Mouse (Mus musculus) neural tube, embryonic 14.5 days (tissue): ENCODE measurements around the gene Scpep1. TPM values are rescaled to one million over a fixed set of nuclear protein-coding genes. Genes with fewer than 3 reads are reported as not detected.
"Not testable (repeated sequence)": the region's sequence is repeated elsewhere in the genome, so short reads cannot be mapped to it uniquely, and the experiment has no call there.

ENCODE experiments used
- ATAC-seq: fragments of 200-750 bp; cut with Nextera tagmentation; 2 replicates; pipeline ENCODE4 v1.8.0; 2017; ENCODE audit warnings: low read depth, mild to moderate bottlenecking, moderate TSS enrichment, moderate library complexity
- H3K27ac ChIP-seq: fragments of 300-500 bp; sonication (generic); 2 replicates; pipeline ENCODE4 v1.5.1; 2014; ENCODE audit warnings: low read depth, mild to moderate bottlenecking, control low read depth, low read length, moderate library complexity, mixed read lengths
- H3K27me3 ChIP-seq: fragments of 300-500 bp; sonication (generic); 2 replicates; pipeline ENCODE4 v1.6.1; 2014; ENCODE audit warnings: low read length; ENCODE audit not compliant: control insufficient read depth, insufficient read depth
- H3K36me3 ChIP-seq: fragments of 300-500 bp; sonication (generic); 2 replicates; pipeline ENCODE4 v1.6.1; 2014; ENCODE audit warnings: low read length, mixed read lengths; ENCODE audit not compliant: control insufficient read depth, insufficient read depth
- H3K4me1 ChIP-seq: fragments of 300-500 bp; sonication (generic); 2 replicates; pipeline ENCODE4 v1.6.1; 2014; ENCODE audit warnings: low read length; ENCODE audit not compliant: control insufficient read depth, insufficient read depth
- H3K4me2 ChIP-seq: fragments of 300-500 bp; sonication (generic); 2 replicates; pipeline ENCODE4 v1.6.1; 2014; ENCODE audit warnings: mild to moderate bottlenecking, low read depth, low read length, control low read depth
- H3K4me3 ChIP-seq: fragments of 300-500 bp; sonication (generic); 2 replicates; pipeline ENCODE4 v1.5.1; 2014; ENCODE audit warnings: low read depth, low read length, control low read depth, mixed read lengths
- H3K9ac ChIP-seq: fragments of 300-500 bp; sonication (generic); replicated peaks from 2 replicates; pipeline ENCODE4 v1.6.1; 2014; ENCODE audit warnings: low read depth, mild to moderate bottlenecking, control low read depth, low read length, mixed read lengths
- H3K9me3 ChIP-seq: fragments of 300-500 bp; sonication (generic); 2 replicates; pipeline ENCODE4 v1.6.1; 2016; ENCODE audit warnings: low read length; ENCODE audit not compliant: control insufficient read depth
- WGBS: fragments of 180-500 bp; shearing (Covaris S2); extraction: QIAGEN DNeasy Blood & Tissue Kit; methylation state at CpG from one replicate; pipeline ENCODE4 v1.1.7; 2014; 5-methylcytosine and 5-hydroxymethylcytosine counted together
- polyA plus RNA-seq: library from polyadenylated mRNA; unstranded; fragments of >200 nt; fragmentation: Nextera tagmentation; extraction: Ambion mirVana; gene quantifications from 2 replicates; pipeline ENCODE4 v1.2.1, GENCODE M21; 2014

Scpep1 gene
- polyA plus RNA-seq, 1 experiment from 2014 or later: 23.7 TPM

DNA sequence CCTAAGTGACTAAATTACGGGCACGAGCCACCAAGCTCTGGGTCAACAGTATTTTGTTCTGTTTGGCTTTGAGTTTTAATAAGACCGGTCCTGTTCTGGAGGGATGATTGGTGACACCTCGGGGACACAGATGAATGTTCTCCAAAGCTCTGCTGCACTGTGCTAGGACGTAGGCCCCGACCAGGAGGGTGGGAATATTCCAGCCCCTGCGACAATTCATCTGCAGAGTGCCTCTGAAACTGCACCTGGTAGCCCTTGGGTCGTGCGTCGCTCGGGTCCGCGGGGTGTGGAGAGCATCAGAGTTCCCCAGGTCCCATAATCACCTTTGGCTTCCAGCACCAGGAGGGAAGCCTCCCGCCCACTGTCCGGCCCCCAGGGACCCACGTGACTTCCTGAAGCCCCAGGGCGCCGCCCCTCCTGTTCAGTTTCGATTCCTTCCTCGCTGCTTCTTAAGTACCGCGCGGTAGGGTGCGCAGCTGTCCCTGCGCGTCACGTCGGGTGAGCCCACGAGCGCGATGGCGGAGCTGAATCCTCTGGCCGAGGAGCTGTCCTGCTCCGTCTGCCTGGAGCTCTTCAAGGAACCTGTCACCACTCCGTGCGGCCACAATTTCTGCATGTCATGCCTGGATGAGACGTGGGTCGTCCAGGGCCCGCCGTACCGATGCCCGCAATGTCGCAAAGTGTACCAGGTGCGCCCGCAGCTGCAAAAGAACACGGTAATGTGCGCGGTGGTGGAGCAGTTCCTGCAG, 43.9 kb upstream of the Scpep1 start, which contains the start of gene Trim25:
TSS of gene Trim25 (plus strand) at position 403 of the 749 bp plus-strand sequence.
- no peak within 1 kb of the TSS for H3K27ac ChIP-seq

DNA sequence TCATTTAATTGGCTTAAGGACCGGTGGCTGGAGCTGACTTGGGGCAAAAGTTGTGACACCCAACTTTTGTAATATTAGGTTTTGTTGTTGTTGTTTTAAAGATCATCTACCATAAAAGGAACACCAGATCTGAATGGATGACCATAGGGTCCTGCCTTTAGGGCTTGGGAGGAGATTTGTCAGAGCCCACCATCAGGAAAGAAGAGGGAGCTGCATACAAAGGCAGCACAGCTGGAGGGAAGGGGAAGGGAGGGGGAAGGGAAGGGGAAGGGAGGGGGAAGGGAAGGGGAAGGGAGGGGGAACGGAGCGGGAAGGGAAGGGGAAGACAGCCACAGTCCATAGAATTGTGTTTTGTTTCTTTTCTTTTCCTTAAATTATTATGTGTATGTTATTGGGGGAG, 43.1 kb upstream of the Scpep1 start:
- Histone ChIP-seq H3K4me3 (no peak overlapping the region), H3K4me2 (no peak overlapping the region), H3K4me1 (no peaks in the 10 kb centered on the region), H3K27ac (no peak overlapping the region), H3K27me3 (peaks cover 11% of the 10 kb centered on the region; the same call in 1 of the 2 replicates), H3K9me3 (no peaks in the 10 kb centered on the region), H3K36me3 (no peaks in the 10 kb centered on the region), H3K9ac (no peak overlapping the region)
- WGBS: 20% methylated on average over 3 of the region's 3 CpGs
- no peak for ATAC-seq

More for the DNA sequence above, 43.9 kb upstream of the Scpep1 start, which contains the start of gene Trim25:
- 3% methylated on average over 48 of the region's 48 CpGs for WGBS
- peaks cover 11% of the 10 kb centered on the region; the same call in 1 of the 2 replicates for H3K27me3 ChIP-seq
- H3K4me2 ChIP-seq: peak within 1 kb of the TSS; percentile 47
- H3K9me3 ChIP-seq: no peaks in the 10 kb centered on the region
- H3K4me1 ChIP-seq: no peaks in the 10 kb centered on the region
- no peaks in the 10 kb centered on the region for H3K36me3 ChIP-seq
- peak within 1 kb of the TSS; percentile 37; the same call in 1 of the 2 replicates for H3K9ac ChIP-seq
- peak within 1 kb of the TSS; percentile 33 for H3K4me3 ChIP-seq
- peak; percentile 58 for ATAC-seq

DNA sequence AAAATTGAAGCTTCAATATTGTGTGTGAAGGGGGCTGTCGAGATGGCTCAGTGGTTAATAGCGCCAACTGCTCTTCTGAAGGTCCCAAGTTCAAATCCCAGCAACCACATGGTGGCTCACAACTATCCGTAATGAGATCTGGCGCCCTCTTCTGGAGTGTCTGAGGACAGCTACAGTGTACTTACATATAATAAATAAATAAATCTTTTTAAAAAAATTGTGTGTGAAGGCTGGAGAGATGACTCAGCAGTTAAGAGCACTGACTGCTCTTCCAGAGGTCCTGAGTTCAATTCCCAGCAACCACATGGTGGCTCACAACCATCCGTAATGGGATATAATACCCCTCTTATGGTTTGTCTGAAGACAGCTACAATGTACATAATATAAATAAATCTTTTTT, 42.1 kb upstream of the Scpep1 start:
- 91% methylated on average over 5 of the region's 5 CpGs for WGBS

DNA sequence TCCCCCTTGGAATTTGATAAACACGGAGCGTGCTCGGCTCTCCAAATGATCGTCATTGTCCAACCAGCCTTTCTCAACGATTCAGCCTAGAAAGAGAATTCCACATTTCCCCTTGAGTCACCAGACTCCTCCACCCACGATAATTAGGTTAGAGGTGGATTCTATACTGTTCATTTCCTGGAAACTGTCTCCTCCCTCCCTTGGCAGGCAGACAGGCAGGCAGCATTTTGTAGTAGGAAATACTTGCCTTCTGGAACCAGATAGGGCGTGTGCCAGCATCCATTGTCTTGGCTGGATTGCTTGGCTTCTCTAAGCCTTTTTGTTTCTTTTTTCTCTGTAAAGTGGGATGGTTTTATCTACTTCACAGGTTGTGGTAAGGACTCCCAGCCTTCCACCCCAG, 41.2 kb upstream of the Scpep1 start:
- no peaks in the 10 kb centered on the region for H3K36me3 ChIP-seq
- 79% methylated on average over 7 of the region's 7 CpGs for WGBS
- no peak for ATAC-seq
- H3K4me1 ChIP-seq: no peaks in the 10 kb centered on the region
- H3K4me2 ChIP-seq: no peak overlapping the region
- H3K9me3 ChIP-seq: no peaks in the 10 kb centered on the region
- H3K9ac ChIP-seq: no peak overlapping the region
- H3K27ac ChIP-seq: no peak overlapping the region; the same call in 1 of the 2 replicates
- peaks cover 11% of the 10 kb centered on the region; the same call in 1 of the 2 replicates for H3K27me3 ChIP-seq
- no peak overlapping the region for H3K4me3 ChIP-seq

More for the DNA sequence above, 42.1 kb upstream of the Scpep1 start:
- not testable (repeated sequence) for H3K4me3 ChIP-seq, H3K36me3 ChIP-seq, H3K9ac ChIP-seq, H3K27ac ChIP-seq, H3K4me2 ChIP-seq, H3K9me3 ChIP-seq, ATAC-seq, H3K4me1 ChIP-seq
- peaks cover 11% of the 10 kb centered on the region; the same call in 1 of the 2 replicates for H3K27me3 ChIP-seq

DNA sequence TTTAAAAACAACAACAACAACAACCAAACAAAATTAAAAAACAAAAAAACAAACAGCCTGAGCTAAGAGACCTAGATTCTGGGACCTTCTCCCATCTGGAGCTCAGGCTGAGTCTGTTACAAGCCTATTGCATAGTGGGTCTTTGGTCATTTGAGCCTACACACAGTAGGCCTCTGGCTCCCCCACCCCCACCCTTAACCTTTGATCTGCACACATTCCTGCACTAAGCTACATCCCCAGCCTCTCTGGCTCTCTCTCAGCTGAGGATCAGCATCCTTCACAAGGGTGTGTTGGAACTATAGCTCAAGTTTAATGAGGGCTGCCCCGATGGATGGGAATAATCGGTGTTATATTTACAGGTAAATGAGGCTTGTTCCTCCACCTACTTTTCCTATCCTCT, 40.4 kb upstream of the Scpep1 start:
- Histone ChIP-seq H3K4me3 (no peak overlapping the region), H3K36me3 (no peaks in the 10 kb centered on the region), H3K27me3 (peaks cover 11% of the 10 kb centered on the region; the same call in 1 of the 2 replicates), H3K9me3 (no peaks in the 10 kb centered on the region), H3K9ac (no peak overlapping the region), H3K4me1 (no peaks in the 10 kb centered on the region), H3K27ac (no peak overlapping the region), H3K4me2 (no peak overlapping the region)
- 90% methylated on average over 2 of the region's 2 CpGs for WGBS
- no peak for ATAC-seq

DNA sequence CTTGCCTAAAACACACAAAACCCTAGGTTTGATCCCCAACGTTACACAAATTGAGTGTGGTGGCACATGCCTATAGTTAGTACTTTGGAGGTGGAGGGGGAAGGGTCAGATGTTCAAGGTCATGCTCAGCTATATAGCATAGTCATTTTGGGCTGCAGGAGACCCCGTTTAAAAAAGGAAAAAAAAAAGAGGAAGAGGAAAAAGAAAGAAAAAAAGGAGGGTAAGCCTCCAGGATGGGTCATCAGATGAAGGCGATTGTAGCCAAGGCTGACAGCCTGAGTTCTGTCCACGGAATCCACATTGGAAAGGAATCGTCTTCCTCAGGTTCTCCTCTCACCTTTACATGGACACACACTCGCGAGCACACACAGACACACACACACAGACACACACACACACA, 39.2 kb upstream of the Scpep1 start:
- no peaks in the 10 kb centered on the region for H3K4me1 ChIP-seq
- no peaks in the 10 kb centered on the region for H3K9me3 ChIP-seq
- H3K4me2 ChIP-seq: no peak overlapping the region
- 93% methylated on average over 7 of the region's 7 CpGs for WGBS
- H3K27me3 ChIP-seq: peaks cover 5% of the 10 kb centered on the region; the same call in 1 of the 2 replicates
- H3K27ac ChIP-seq: no peak overlapping the region
- no peak overlapping the region for H3K9ac ChIP-seq
- no peak for ATAC-seq
- H3K4me3 ChIP-seq: no peak overlapping the region
- no peaks in the 10 kb centered on the region for H3K36me3 ChIP-seq

DNA sequence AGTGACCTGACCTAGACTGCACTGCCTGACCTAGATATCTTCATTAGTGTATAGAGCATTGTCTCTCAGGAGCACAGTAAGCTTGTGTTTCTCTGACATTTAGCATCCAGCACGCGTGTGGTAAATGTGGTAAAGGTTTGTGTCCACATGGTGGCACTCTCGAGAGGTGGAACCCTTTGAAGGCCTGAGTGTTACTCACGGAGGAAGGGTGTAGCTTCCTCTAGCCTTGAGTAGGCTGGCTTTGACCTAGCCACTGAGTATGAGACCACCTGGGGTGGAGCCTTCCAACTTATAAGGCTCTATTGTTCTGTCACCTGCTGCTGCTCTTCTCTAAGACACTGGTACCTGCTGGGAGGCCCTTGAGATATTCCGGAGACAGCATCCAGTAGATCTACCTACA, 38.4 kb upstream of the Scpep1 start:
- Histone ChIP-seq H3K4me3 (no peak overlapping the region), H3K9me3 (no peaks in the 10 kb centered on the region), H3K36me3 (no peaks in the 10 kb centered on the region), H3K27me3 (no peaks in the 10 kb centered on the region), H3K4me2 (no peak overlapping the region), H3K27ac (no peak overlapping the region), H3K4me1 (no peaks in the 10 kb centered on the region), H3K9ac (no peak overlapping the region)
- no peak for ATAC-seq
- 21% methylated on average over 5 of the region's 5 CpGs for WGBS

DNA sequence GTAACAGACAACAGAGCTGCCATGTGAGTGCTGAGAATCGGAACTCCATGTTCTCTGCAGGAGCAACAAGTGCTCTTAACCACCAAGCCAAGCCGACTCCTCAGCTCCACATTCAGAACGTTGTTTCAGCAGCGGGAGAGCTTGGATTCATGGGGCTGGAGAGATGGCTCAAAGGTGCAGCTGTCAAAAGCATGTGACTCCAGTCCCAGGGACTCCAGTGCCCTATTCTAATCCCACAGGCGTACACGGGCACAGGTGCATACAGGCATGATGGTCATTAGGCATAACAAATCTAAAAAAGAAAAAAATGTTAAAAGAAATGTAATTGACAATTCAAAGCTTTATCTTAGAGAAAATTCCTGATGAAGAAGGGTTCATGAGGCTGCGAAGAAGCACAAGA, 37.9 kb upstream of the Scpep1 start:
- no peaks in the 10 kb centered on the region for H3K4me1 ChIP-seq
- no peaks in the 10 kb centered on the region for H3K27me3 ChIP-seq
- H3K4me3 ChIP-seq: no peak overlapping the region
- ATAC-seq: no peak
- WGBS: 56% methylated on average over 7 of the region's 7 CpGs
- no peak overlapping the region for H3K27ac ChIP-seq
- no peaks in the 10 kb centered on the region for H3K9me3 ChIP-seq
- H3K36me3 ChIP-seq: no peaks in the 10 kb centered on the region
- no peak overlapping the region for H3K9ac ChIP-seq
- no peak overlapping the region for H3K4me2 ChIP-seq

DNA sequence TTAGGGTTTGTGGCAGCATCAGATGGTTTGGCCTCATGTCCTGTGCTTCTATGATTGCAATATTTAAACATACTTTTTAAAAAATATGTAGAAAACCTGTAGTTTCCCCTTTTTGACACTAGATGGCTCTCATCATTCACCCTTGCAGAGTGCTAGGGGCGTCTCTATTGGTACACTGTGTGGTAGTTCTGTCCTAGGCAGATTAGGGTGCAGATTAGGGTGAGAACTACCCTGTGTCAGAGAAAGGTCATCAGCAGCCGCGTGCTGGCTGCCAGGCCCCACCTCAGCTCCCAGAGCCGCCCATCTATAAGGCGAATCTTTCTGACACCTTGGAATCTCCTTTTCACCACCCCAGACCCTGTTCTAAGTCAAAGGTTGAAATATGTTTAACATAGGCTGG, 34.3 kb upstream of the Scpep1 start:
- Histone ChIP-seq H3K27me3 (no peaks in the 10 kb centered on the region), H3K4me2 (no peak overlapping the region), H3K9ac (no peak overlapping the region), H3K4me3 (no peak overlapping the region), H3K9me3 (no peaks in the 10 kb centered on the region), H3K36me3 (peaks cover 11% of the 10 kb centered on the region; the same call in 1 of the 2 replicates), H3K4me1 (no peaks in the 10 kb centered on the region), H3K27ac (no peak overlapping the region)
- ATAC-seq: no peak
- WGBS: 71% methylated on average over 5 of the region's 5 CpGs
